Mouse (Mus musculus): Measurements from ENCODE around the gene Megf8. TPM values are rescaled to one million over a fixed set of nuclear protein-coding genes. Genes with fewer than 3 reads are reported as not detected.
"Not testable (repeated sequence)": the region's sequence is repeated elsewhere in the genome, so short reads cannot be mapped to it uniquely, and the experiment has no call there.

Gene Megf8
- total and polyA plus RNA-seq, 2 experiments, result 1.5 to 5.1 TPM

DNA sequence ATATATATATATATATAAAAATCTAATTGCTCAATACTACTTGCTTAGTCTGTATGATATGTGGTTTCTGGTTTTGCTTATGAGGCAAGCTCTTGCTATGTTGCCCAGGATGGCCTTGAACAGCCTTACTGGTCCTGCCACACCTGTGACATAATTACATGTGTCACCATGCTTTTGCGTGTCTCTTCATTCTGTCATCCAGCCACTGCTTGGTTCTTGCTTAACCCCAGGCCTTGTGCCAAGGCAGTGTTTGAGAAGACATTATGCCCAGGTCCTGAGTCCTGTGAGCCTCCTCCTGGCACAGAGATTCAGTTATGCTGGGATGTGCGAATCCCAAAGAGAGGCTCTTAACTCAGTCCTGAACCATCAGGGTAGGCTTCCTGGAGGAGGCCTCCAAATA lies 6.3 kb downstream of the Megf8 start:
- TF ChIP-seq CTCF (IDR thresholded peaks at IDR 0.05; ENCODE audit: low read depth, low read length) (no peak), POLR2A (IDR thresholded peaks at IDR 0.05; ENCODE audit: extremely low read depth, insufficient read depth, low read length) (no peak)
- Histone ChIP-seq H3K79me2 (ENCODE audit: control insufficient read depth, insufficient read depth, low read length) (no peaks in the 10 kb centered on the region; the same call in 1 of the 2 replicates), H3K27ac (replicated peaks; ENCODE audit: insufficient read depth, low read depth, low read length) (no peak overlapping the region), H3K4me3 (ENCODE audit: insufficient read depth, low read depth, low read length) (no peak overlapping the region), H3K4me1 (ENCODE audit: control insufficient read depth, insufficient read depth, low read length) (no peaks in the 10 kb centered on the region), H3K36me3 (ENCODE audit: control insufficient read depth, insufficient read depth, low read length) (no peaks in the 10 kb centered on the region), H3K27me3 (ENCODE audit: control insufficient read depth, insufficient read depth, low read length) (no peaks in the 10 kb centered on the region), H3K9ac (ENCODE audit: low read depth, low read length) (no peak overlapping the region)
- peak; percentile 51 for DNase-seq (ENCODE audit: extremely low read depth, low read depth, low spot score)
- 33% methylated on average over 2 of the region's 2 CpGs for WGBS

DNA sequence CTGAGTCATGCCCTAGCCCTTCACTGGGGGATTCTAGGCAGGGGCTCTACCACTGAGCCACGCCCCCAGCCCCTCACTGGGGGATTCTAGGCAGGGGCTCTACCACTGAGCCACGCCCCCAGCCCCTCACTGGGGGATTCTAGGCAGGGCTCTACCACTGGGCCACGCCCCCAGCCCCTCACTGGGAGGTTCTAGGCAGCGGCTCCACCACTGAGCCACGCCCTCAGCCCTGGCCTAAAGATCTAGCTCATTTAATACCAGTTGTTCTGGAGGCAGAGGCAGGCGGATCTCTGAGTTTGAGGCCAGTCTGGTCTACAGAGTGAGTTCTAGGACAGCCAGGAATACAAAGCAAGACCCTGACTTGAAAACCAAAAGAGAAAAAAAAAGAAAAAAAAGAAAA lies 8.5 kb downstream of the Megf8 start:
- not testable (repeated sequence) for H3K27me3 ChIP-seq (ENCODE audit: control insufficient read depth, insufficient read depth, low read length); H3K9ac ChIP-seq (ENCODE audit: low read depth, low read length); H3K27ac ChIP-seq (replicated peaks; ENCODE audit: insufficient read depth, low read depth, low read length); H3K36me3 ChIP-seq (ENCODE audit: control insufficient read depth, insufficient read depth, low read length); DNase-seq (ENCODE audit: extremely low read depth, low read depth, low spot score); H3K4me3 ChIP-seq (ENCODE audit: insufficient read depth, low read depth, low read length); H3K4me1 ChIP-seq (ENCODE audit: control insufficient read depth, insufficient read depth, low read length); H3K79me2 ChIP-seq (ENCODE audit: control insufficient read depth, insufficient read depth, low read length)
- WGBS, result 87% methylated on average over 6 of the region's 6 CpGs

- no peak for TF ChIP-seq CTCF (IDR thresholded peaks at IDR 0.05; ENCODE audit: low read depth, low read length)
- Histone ChIP-seq H3K4me1 (ENCODE audit: control insufficient read depth, insufficient read depth, low read length) (no peaks in the 10 kb centered on the region), H3K9ac (ENCODE audit: low read depth, low read length) (no peak overlapping the region), H3K4me3 (ENCODE audit: insufficient read depth, low read depth, low read length) (no peak overlapping the region), H3K27me3 (ENCODE audit: control insufficient read depth, insufficient read depth, low read length) (no peaks in the 10 kb centered on the region), H3K79me2 (ENCODE audit: control insufficient read depth, insufficient read depth, low read length) (no peaks in the 10 kb centered on the region; the same call in 1 of the 2 replicates), H3K36me3 (ENCODE audit: control insufficient read depth, insufficient read depth, low read length) (no peaks in the 10 kb centered on the region), H3K27ac (replicated peaks; ENCODE audit: insufficient read depth, low read depth, low read length) (no peak overlapping the region)
- 79% methylated on average over 8 of the region's 8 CpGs for WGBS
- no peak for DNase-seq (ENCODE audit: extremely low read depth, low read depth, low spot score)
These were observed 9.3 kb downstream of the Megf8 start for GRCm38 (mm10) chr7:25326233-25326632.

GRCm38 (mm10) chr7:25333596-25334307 lies 16.8 kb downstream of the Megf8 start:
- H3K36me3 ChIP-seq (ENCODE audit: control insufficient read depth, insufficient read depth, low read length), result no peaks in the 10 kb centered on the region
- 50% methylated on average over 16 of the region's 16 CpGs for WGBS
- peak; percentile 52 for DNase-seq (ENCODE audit: extremely low read depth, low read depth, low spot score)

DNA sequence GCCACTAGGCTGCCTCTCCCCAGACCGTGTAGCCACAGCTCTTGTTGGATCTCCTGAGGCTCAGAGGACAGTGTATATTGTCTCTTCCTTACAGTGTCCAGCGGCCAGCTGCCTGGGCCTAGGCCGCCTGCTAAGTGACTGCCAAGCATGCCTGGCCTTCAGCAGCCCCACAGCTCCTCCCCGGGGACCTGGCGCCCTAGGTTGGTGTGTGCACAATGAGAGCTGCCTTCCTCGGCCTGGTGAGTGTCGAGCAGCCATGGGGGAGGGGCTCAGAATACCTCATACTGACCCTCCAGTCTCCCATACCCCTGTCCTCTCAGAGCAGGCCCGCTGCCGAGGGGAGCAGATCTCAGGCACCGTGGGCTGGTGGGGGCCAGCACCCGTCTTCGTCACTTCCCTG lies 17.5 kb downstream of the Megf8 start:
- Histone ChIP-seq H3K79me2 (ENCODE audit: control insufficient read depth, insufficient read depth, low read length) (no peaks in the 10 kb centered on the region), H3K36me3 (ENCODE audit: control insufficient read depth, insufficient read depth, low read length) (no peaks in the 10 kb centered on the region), H3K9ac (ENCODE audit: low read depth, low read length) (no peak overlapping the region), H3K4me3 (ENCODE audit: insufficient read depth, low read depth, low read length) (no peak overlapping the region), H3K27me3 (ENCODE audit: control insufficient read depth, insufficient read depth, low read length) (no peaks in the 10 kb centered on the region), H3K27ac (replicated peaks; ENCODE audit: insufficient read depth, low read depth, low read length) (no peak overlapping the region), H3K4me1 (ENCODE audit: control insufficient read depth, insufficient read depth, low read length) (no peaks in the 10 kb centered on the region)
- DNase-seq (ENCODE audit: extremely low read depth, low read depth, low spot score), result no peak
- WGBS, result 90% methylated on average over 12 of the region's 12 CpGs
- TF ChIP-seq CTCF (IDR thresholded peaks at IDR 0.05; ENCODE audit: low read depth, low read length) (no peak), POLR2A (IDR thresholded peaks at IDR 0.05; ENCODE audit: extremely low read depth, insufficient read depth, low read length) (no peak)

More at GRCm38 (mm10) chr7:25333596-25334307, 16.8 kb downstream of the Megf8 start:
- Histone ChIP-seq H3K4me1 (ENCODE audit: control insufficient read depth, insufficient read depth, low read length) (no peaks in the 10 kb centered on the region), H3K9ac (ENCODE audit: low read depth, low read length) (no peak overlapping the region), H3K4me3 (ENCODE audit: insufficient read depth, low read depth, low read length) (no peak overlapping the region), H3K79me2 (ENCODE audit: control insufficient read depth, insufficient read depth, low read length) (no peaks in the 10 kb centered on the region), H3K27me3 (ENCODE audit: control insufficient read depth, insufficient read depth, low read length) (no peaks in the 10 kb centered on the region), H3K27ac (replicated peaks; ENCODE audit: insufficient read depth, low read depth, low read length) (no peak overlapping the region)
- TF ChIP-seq POLR2A (IDR thresholded peaks at IDR 0.05; ENCODE audit: extremely low read depth, insufficient read depth, low read length) (no peak), CTCF (IDR thresholded peaks at IDR 0.05; ENCODE audit: low read depth, low read length) (peak; percentile 87)

DNA sequence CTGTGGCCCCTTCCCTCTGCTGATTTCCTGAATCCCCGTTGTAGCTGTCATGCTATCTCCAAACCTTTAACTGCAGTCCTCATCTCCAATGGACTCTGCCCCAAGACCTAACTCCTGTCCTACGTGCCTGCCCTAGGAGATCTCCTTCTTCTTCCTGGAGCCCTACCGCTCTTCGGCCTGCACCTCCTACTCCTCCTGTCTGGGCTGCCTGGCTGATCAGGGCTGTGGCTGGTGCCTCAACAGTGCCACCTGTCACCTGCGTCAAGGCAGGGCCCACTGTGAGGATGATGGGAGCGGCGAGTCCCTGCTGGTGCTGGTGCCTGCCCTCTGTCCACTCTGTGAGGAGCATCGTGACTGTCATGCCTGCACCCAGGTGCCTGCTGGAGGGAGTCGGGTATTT lies 22.4 kb downstream of the Megf8 start:
- Histone ChIP-seq H3K4me3 (ENCODE audit: insufficient read depth, low read depth, low read length) (no peak overlapping the region), H3K27me3 (ENCODE audit: control insufficient read depth, insufficient read depth, low read length) (no peaks in the 10 kb centered on the region), H3K4me1 (ENCODE audit: control insufficient read depth, insufficient read depth, low read length) (no peaks in the 10 kb centered on the region), H3K79me2 (ENCODE audit: control insufficient read depth, insufficient read depth, low read length) (no peaks in the 10 kb centered on the region), H3K9ac (ENCODE audit: low read depth, low read length) (no peak overlapping the region), H3K27ac (replicated peaks; ENCODE audit: insufficient read depth, low read depth, low read length) (no peak overlapping the region), H3K36me3 (ENCODE audit: control insufficient read depth, insufficient read depth, low read length) (no peaks in the 10 kb centered on the region; the same call in 1 of the 2 replicates)
- TF ChIP-seq CTCF (IDR thresholded peaks at IDR 0.05; ENCODE audit: low read depth, low read length) (no peak), POLR2A (IDR thresholded peaks at IDR 0.05; ENCODE audit: extremely low read depth, insufficient read depth, low read length) (no peak)
- WGBS, result 92% methylated on average over 9 of the region's 9 CpGs
- no peak for DNase-seq (ENCODE audit: extremely low read depth, low read depth, low spot score)
